In the genomic region with DNA sequence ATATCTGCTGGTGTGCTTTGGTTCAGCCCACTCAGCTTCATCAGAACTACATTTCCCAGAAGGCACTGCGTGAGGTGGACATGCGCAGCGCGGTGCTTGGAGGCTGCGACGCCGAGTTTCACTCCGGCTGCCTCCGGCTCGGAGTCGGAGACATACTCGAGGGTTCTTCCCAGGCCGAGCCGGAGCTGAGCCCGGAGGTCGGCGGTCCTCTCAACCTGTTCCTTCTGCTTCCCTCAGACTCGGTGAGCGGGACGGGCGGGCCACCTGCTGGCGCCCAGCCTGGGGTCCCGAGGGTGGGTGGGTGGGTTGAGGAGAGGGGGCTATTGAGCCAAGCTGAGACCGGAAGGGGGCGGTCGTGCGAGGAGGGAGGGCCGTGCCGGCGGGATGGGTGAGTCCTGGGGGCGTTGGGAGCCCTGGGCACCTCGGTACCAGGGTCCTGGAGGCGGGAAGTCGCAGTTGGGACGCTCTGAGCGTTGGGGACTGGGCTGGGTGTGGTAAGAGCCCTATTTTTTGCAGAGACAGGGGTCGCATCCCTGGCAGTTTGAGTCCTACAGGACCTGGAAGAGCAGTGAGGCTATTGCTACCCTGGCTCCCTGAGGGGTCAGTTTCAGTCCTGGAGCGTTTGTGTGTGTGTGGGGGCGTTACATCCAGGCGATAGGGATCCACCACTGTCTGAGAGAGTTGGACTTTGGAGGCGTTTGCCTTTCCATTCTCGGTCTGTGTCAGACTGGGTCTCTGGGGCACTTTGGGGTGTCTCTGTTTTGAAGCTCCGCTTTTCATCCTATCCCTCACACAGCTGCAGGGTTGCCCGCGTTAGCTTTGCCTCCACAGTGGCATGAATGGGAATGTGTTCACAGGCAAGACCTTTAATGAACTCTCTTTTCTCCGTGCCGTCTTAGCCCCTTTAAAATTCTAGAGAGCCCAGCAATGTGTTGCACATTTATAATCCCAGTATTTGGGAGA, we compare ENCODE assay signal across 8 mouse cellular contexts. TPM values are rescaled to one million over a fixed set of nuclear protein-coding genes. Genes with fewer than 3 reads are reported as not detected.
DNase-seq lines count a peak whose midpoint lies in the region; ATAC-seq and TF ChIP-seq lines count a peak whose summit lies in the region.

TSS of gene Dtx2 (plus strand) at position 76 of the 963 bp plus-strand sequence.

- peak in 1 of 2 experiments; percentile 27; a peak in 1 of 4 replicates for TF ChIP-seq CTCF in CH12.LX (conservative IDR thresholded peaks at IDR 0.05 in 1 of 2, IDR thresholded peaks at IDR 0.05 in 1 of 2; ENCODE audit: low read depth in 2 of 2, low read length in 2 of 2)
- TF ChIP-seq CTCF in heart, postnatal 0 days (IDR thresholded peaks at IDR 0.05; ENCODE audit: low read depth), result no peak; the same call in 1 of the 2 replicates
- no peak for TF ChIP-seq CTCF in testis, adult 2 months (IDR thresholded peaks at IDR 0.05; ENCODE audit: control insufficient read depth, insufficient read depth, insufficient replicate concordance, low read depth, low read length)

- H3K4me1 ChIP-seq in CH12.LX (ENCODE audit: control insufficient read depth in 1 of 2, insufficient read depth in 2 of 2), result peaks cover 13 to 70% of the 10 kb centered on the region in 2 experiments
- peaks cover 11% of the 10 kb centered on the region for H3K4me1 ChIP-seq in forebrain, embryonic 12.5 days
- H3K4me1 ChIP-seq in heart, postnatal 0 days (ENCODE audit: control insufficient read depth, insufficient read depth), result peaks cover 5% of the 10 kb centered on the region; the same call in 1 of the 2 replicates
- H3K4me1 ChIP-seq in liver, embryonic 16.5 days (ENCODE audit: control insufficient read depth, low read depth, low read length), result peaks cover 8% of the 10 kb centered on the region
- H3K4me1 ChIP-seq in neural tube, embryonic 13.5 days (replicated peaks), result peaks cover 19% of the 10 kb centered on the region
- peaks cover 4% of the 10 kb centered on the region for H3K4me1 ChIP-seq in testis, adult 2 months (ENCODE audit: control insufficient read depth, insufficient read depth, low read length)

- peak within 1 kb of the TSS; percentile 91 for H3K9ac ChIP-seq in CH12.LX (ENCODE audit: insufficient read depth, low read depth)
- peak within 1 kb of the TSS; percentile 85 for H3K9ac ChIP-seq in forebrain, embryonic 12.5 days
- H3K9ac ChIP-seq in heart, postnatal 0 days (replicated peaks; ENCODE audit: low read depth, low read length), result peak within 1 kb of the TSS; percentile 88
- peak within 1 kb of the TSS; percentile 84 for H3K9ac ChIP-seq in liver, embryonic 16.5 days (ENCODE audit: low read depth, low read length)
- H3K9ac ChIP-seq in neural tube, embryonic 13.5 days, result peak within 1 kb of the TSS; percentile 89

- WGBS in forebrain, embryonic 12.5 days, result 1% methylated on average over 46 of the region's 47 CpGs
- WGBS in heart, postnatal 0 days, result under 1% methylated on average over 44 of the region's 47 CpGs
- WGBS in liver, embryonic 16.5 days (ENCODE audit: insufficient replicate concordance), result 3% methylated on average over 42 of the region's 47 CpGs
- under 1% methylated on average over 45 of the region's 47 CpGs for WGBS in neural tube, embryonic 13.5 days

- in situ Hi-C loops in CH12.LX (cut with MboI; ENCODE audit: low pct_ligation_motif_present, low pct_unique_long_range_greater_than_20kb, low sequenced_read_pairs), result loop anchor here (5.0 kb wide), 1 partner anchor 32 kb away; no protein-coding TSS in a partner anchor

- H3K36me3 ChIP-seq in CH12.LX (replicated peaks in 1 of 2; ENCODE audit: control insufficient read depth in 1 of 2, insufficient read depth in 1 of 2, low read length in 1 of 2), result peaks cover 22 to 37% of the 10 kb centered on the region in 2 experiments
- peaks cover 36% of the 10 kb centered on the region for H3K36me3 ChIP-seq in forebrain, embryonic 12.5 days (replicated peaks)
- peaks cover 23% of the 10 kb centered on the region for H3K36me3 ChIP-seq in heart, postnatal 0 days (replicated peaks; ENCODE audit: control insufficient read depth, insufficient read depth, low read length)
- H3K36me3 ChIP-seq in liver, embryonic 16.5 days (ENCODE audit: control insufficient read depth, insufficient read depth), result peaks cover 2% of the 10 kb centered on the region; the same call in 1 of the 2 replicates
- H3K36me3 ChIP-seq in neural tube, embryonic 13.5 days, result peaks cover 37% of the 10 kb centered on the region
- H3K36me3 ChIP-seq in testis, adult 2 months (ENCODE audit: control insufficient read depth, insufficient read depth, low read length), result no peaks in the 10 kb centered on the region; the same call in 1 of the 2 replicates

- peak; percentile 91 for DNase-seq in CH12.LX (ENCODE audit: extremely low read depth)
- peak; percentile 89 for DNase-seq in c-Kit-positive CD71-positive TER-119-negative erythroid progenitor cells, embryonic 14.5 days (ENCODE audit: low read depth)
- peak; percentile 89 for DNase-seq in heart, postnatal 0 days (ENCODE audit: low spot score)
- DNase-seq in kidney, postnatal 4 days, result peak; percentile 91 to 94

- no peak within 1 kb of the TSS for H3K27ac ChIP-seq in CH12.LX (ENCODE audit: insufficient read depth, low read depth)
- peak within 1 kb of the TSS; percentile 82 for H3K27ac ChIP-seq in forebrain, embryonic 12.5 days
- H3K27ac ChIP-seq in heart, postnatal 0 days (ENCODE audit: low read depth), result peak within 1 kb of the TSS; percentile 80
- H3K27ac ChIP-seq in liver, embryonic 16.5 days (ENCODE audit: low read length), result peak within 1 kb of the TSS; percentile 64
- peak within 1 kb of the TSS; percentile 88 for H3K27ac ChIP-seq in neural tube, embryonic 13.5 days (replicated peaks)
- peak within 1 kb of the TSS; percentile 69 for H3K27ac ChIP-seq in testis, adult 2 months (ENCODE audit: control insufficient read depth, insufficient read depth, low read depth, low read length)

- no peak for TF ChIP-seq EP300 in CH12.LX (IDR thresholded peaks at IDR 0.05; ENCODE audit: low read length)
- no peak for TF ChIP-seq EP300 in heart, postnatal 0 days (IDR thresholded peaks at IDR 0.05; ENCODE audit: low read depth)

- dilution Hi-C loops in CH12.LX (cut with MboI; ENCODE audit: extremely low pct_ligation_motif_present, extremely low pct_unique_long_range_greater_than_20kb, low sequenced_read_pairs), result no loop called here

- TF ChIP-seq RAD21 in CH12.LX (IDR thresholded peaks at IDR 0.05; ENCODE audit: low read depth, low read length), result no peak; the same call in 1 of the 2 replicates

- H3K9me3 ChIP-seq in CH12.LX (replicated peaks; ENCODE audit: low read length), result peaks cover 4% of the 10 kb centered on the region
- 0 out of 2 replicates have a peak, but pooled peaks cover 3% of the 10 kb centered on the region for H3K9me3 ChIP-seq in forebrain, embryonic 12.5 days
- no peaks in the 10 kb centered on the region for H3K9me3 ChIP-seq in heart, postnatal 0 days (replicated peaks; ENCODE audit: control insufficient read depth, low read length)
- H3K9me3 ChIP-seq in liver, embryonic 16.5 days (replicated peaks; ENCODE audit: control insufficient read depth, low read length), result no peaks in the 10 kb centered on the region
- H3K9me3 ChIP-seq in neural tube, embryonic 13.5 days, result no peaks in the 10 kb centered on the region

- H3K79me2 ChIP-seq in CH12.LX (replicated peaks; ENCODE audit: control insufficient read depth, extremely low read depth, insufficient read depth, poor library complexity, severe bottlenecking), result peaks cover 8% of the 10 kb centered on the region; the same call in 1 of the 2 replicates

- no peaks in the 10 kb centered on the region for H3K27me3 ChIP-seq in CH12.LX (replicated peaks)
- no peaks in the 10 kb centered on the region for H3K27me3 ChIP-seq in forebrain, embryonic 12.5 days
- H3K27me3 ChIP-seq in heart, postnatal 0 days (ENCODE audit: control insufficient read depth, insufficient read depth, low read length), result no peaks in the 10 kb centered on the region
- H3K27me3 ChIP-seq in liver, embryonic 16.5 days (ENCODE audit: control insufficient read depth, insufficient read depth, low read depth, low read length), result no peaks in the 10 kb centered on the region
- H3K27me3 ChIP-seq in neural tube, embryonic 13.5 days, result no peaks in the 10 kb centered on the region
- H3K27me3 ChIP-seq in testis, adult 2 months (ENCODE audit: control insufficient read depth, insufficient read depth, low read length), result no peaks in the 10 kb centered on the region

- ATAC-seq in forebrain, embryonic 12.5 days (ENCODE audit: low FRiP score), result peak; percentile 95
- peak; percentile 97 for ATAC-seq in heart, postnatal 0 days (ENCODE audit: insufficient read depth, low read depth)
- peak; percentile 97 for ATAC-seq in liver, embryonic 16.5 days (ENCODE audit: low read depth)
- ATAC-seq in neural tube, embryonic 13.5 days (ENCODE audit: low read depth), result peak; percentile 94

- peak within 1 kb of the TSS; percentile 84 to 89 (median 87) for H3K4me3 ChIP-seq in CH12.LX (replicated peaks in 1 of 3; ENCODE audit: low read depth in 2 of 3, low read length in 2 of 3, poor library complexity in 1 of 3)
- H3K4me3 ChIP-seq in forebrain, embryonic 12.5 days (replicated peaks), result peak within 1 kb of the TSS; percentile 71
- H3K4me3 ChIP-seq in heart, postnatal 0 days (ENCODE audit: low read depth, low read length), result peak within 1 kb of the TSS; percentile 85
- H3K4me3 ChIP-seq in liver, embryonic 16.5 days (ENCODE audit: low read depth, low read length), result peak within 1 kb of the TSS; percentile 73
- H3K4me3 ChIP-seq in neural tube, embryonic 13.5 days, result peak within 1 kb of the TSS; percentile 82
- H3K4me3 ChIP-seq in testis, adult 2 months (ENCODE audit: control insufficient read depth, low read depth, low read length), result peak within 1 kb of the TSS; percentile 94

- H3K4me2 ChIP-seq in CH12.LX (ENCODE audit: insufficient read depth, low read depth, poor library complexity, severe bottlenecking), result peak within 1 kb of the TSS; percentile 72
- H3K4me2 ChIP-seq in forebrain, embryonic 12.5 days, result peak within 1 kb of the TSS; percentile 87
- peak within 1 kb of the TSS; percentile 86 for H3K4me2 ChIP-seq in heart, postnatal 0 days (ENCODE audit: low read depth, low read length)
- H3K4me2 ChIP-seq in liver, embryonic 16.5 days (ENCODE audit: low read depth, low read length), result peak within 1 kb of the TSS; percentile 88
- H3K4me2 ChIP-seq in neural tube, embryonic 13.5 days, result peak within 1 kb of the TSS; percentile 83

- peak; percentile 97 for TF ChIP-seq POLR2A in CH12.LX (IDR thresholded peaks at IDR 0.05; ENCODE audit: low read depth, low read length)
- peak; percentile 98 for TF ChIP-seq POLR2A in testis, adult 2 months (IDR thresholded peaks at IDR 0.05; ENCODE audit: control insufficient read depth, low read depth, low read length)

RNA-seq across cellular contexts. Expression of gene Dtx2, which starts in this region (rescaled TPM):
- total RNA-seq in CH12.LX (2012; rRNA removed) (20.4 and 22.0 TPM in 2 replicates), CH12.LX (2014; rRNA removed) (14.0 and 16.0 TPM in 2 replicates)
- polyA plus RNA-seq in CH12.LX (2012; ENCODE audit: insufficient read length, low read depth), result 35.1 and 43.7 TPM in 2 replicates
- polyA plus RNA-seq in forebrain, embryonic 12.5 days (2016; fragmentation: Nextera tagmentation; extraction: Ambion mirVana), result 29.7 and 32.9 TPM in 2 replicates
- total RNA-seq in heart, postnatal 0 days (2014; rRNA removed; ENCODE audit: low replicate concordance), result 27.4 and 28.6 TPM in 2 replicates
- polyA plus RNA-seq in heart, postnatal 0 days (2015; fragmentation: Nextera tagmentation; extraction: Ambion mirVana), result 14.6 and 15.7 TPM in 2 replicates
- polyA plus RNA-seq in liver, embryonic 16.5 days (2015; fragmentation: Nextera tagmentation; extraction: Ambion mirVana), result 6.0 and 6.5 TPM in 2 replicates
- polyA plus RNA-seq in neural tube, embryonic 13.5 days (2015; fragmentation: Nextera tagmentation; extraction: Ambion mirVana), result 25.6 and 26.5 TPM in 2 replicates
- polyA plus RNA-seq in testis, adult 2 months (2012; rRNA removed), result 29.1 and 34.8 TPM in 2 replicates
